Mouse (Mus musculus): Measurements from ENCODE around the gene Msl1.
"Not testable (repeated sequence)": the region's sequence is repeated elsewhere in the genome, so short reads cannot be mapped to it uniquely, and the experiment has no call there.

The Msl1 gene

DNA sequence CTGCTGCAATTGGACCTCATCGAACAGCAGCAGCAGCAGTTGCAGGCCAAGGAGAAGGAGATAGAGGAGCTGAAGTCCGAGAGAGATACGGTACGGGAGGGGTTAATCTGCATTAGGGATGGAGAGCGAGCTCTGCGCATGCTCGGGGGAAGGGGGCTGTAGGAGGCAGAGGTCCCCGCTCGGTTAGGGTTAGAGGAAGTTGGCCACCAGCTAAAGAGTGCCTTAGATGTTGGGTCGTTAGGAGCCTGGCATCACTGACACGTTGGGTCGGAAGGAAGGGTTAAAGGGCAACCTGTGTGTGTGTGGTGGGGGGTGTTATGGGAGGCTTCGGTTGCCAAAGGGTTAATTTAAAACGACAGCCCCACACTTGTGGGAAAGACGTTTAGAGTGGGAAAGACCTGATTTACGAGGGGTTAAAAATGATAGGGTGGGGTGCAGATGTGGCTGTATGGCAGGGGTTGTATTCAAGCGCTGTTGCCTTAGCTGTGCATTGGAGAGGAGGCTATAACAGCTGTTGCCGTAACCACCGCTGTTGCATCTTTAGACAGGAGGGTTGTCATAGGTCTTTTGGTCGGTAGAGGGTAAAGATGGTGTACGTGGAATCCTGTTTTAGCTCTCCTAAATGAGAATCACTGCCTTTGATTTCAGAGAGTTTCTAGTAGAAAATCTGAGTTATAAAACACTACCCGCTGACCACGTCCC lies 1.4 kb downstream of the Msl1 start:
- no peak for DNase-seq (ENCODE audit: low spot score)

DNA sequence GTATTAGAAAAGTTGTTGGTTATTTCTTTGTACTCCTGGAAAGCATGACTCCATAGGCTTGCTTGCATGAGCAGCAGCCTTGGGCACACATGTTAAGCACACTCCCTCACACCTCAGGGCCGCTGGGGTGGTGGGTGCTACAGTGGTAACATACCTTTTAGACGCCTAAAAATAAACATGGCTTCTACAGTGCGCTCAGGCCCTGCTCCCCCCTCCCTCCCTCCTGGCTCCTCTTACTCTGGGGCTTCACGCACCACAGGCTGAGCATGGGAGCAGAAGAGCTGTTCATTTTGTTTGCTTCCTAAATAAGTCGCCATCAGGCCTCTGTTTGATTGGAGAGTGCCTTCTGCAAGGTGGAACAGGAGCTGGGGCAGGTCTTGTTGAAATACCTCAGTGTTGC lies 2.0 kb downstream of the Msl1 start:
- no peak for DNase-seq (ENCODE audit: low spot score)

DNA sequence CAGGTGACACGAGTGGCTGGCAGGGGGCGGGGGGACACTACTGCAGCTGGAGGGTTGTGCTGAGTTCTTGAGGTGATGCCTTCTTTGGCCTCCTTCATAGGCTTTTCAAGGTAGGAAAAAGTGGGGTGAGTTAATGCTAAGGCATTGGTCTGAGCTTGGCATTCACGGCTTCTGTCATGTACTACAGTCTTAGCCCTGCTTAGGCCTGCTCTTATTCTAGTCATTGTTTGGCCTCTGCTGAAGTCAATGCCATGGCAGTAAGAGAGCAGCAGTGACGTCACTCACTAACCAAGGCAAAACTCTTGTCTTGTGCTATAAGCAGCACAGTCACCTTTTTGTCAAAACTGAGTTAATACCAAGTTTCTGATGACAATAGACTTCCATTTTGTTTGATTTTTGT lies 2.6 kb downstream of the Msl1 start:
- no peak for DNase-seq (ENCODE audit: low spot score)

DNA sequence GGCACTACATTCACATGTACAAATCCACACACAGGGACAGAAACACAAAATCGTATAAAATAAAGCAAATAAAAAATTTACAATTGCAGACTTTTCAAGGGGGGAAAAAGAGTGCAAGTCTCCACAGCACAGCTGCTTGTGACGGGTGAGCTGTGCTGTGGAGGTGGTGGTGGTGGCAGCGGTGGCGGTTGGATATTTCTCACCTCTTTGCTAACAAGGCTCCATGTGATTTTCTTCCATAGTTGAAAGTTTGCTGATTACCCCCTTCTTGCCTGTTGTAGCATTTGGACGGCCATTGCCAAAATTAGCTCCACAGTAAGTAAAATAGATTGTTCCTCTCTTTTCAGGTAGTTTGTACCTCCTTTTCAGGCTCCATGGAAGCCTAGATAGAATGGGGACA lies 9.3 kb downstream of the Msl1 start, which contains the start of gene Casc3:
TSS of gene Casc3 (plus strand) at position 301 of the 400 bp plus-strand sequence.
- DNase-seq (ENCODE audit: low spot score) = no peak

DNA sequence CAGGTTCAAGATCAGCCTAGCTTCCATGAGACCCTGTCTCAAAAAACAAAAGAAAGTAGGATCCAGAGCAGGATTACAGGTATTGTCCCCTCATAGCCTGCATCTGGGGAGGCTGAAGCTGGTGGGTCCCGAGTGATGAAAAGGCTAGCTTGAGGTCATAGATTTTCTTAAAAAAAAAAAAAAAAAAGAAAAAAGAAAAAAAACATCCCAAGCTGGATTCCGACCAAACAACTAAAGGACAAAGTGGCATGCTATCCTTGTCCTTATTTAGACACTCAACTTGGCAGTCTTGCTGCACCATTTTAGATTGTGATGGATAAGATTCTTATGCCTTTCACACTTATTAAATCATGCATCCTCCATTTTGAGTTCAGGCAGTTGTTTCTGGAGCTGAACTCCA lies 13.1 kb downstream of the Msl1 start:
- no peak for DNase-seq (ENCODE audit: low spot score)

DNA sequence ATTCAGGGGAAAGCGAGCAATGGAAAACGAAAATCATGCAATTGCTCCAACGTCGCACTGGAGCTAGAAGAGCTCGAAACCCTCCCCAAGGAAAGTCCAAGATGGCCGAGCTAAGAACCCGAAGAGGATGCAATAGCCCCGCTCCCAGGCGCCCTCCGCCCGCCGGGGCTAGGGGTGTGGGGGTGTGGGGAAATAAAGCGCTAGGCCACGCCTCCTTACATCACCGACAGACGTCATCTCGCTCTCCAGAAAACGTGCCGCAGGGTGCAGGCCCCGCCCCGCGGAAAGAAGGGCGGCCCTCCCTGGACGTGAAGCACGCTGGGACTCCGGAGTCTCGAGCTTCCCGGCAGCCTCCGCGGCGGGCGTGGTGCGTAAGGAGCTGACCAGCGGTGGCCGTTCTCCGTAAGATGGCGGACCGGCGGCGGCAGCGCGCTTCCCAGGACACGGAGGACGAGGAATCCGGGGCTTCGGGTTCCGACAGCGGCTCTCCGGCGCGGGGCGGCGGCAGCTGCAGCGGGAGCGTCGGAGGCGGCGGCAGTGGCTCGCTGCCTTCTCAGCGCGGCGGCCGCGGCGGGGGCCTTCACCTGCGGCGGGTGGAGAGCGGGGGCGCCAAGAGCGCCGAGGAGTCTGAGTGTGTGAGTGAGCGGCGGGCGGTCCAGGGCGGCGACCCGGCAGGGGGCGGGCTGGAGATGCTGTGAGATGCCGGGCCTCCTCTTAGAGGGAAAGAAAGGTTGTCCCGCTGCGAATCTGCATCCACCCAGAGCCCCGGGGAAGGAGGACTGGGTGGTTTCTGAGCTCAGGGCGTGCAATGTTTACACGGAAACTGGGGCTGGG lies 14.4 kb downstream of the Msl1 start:
- DNase-seq (ENCODE audit: low spot score) = peak; percentile 97

DNA sequence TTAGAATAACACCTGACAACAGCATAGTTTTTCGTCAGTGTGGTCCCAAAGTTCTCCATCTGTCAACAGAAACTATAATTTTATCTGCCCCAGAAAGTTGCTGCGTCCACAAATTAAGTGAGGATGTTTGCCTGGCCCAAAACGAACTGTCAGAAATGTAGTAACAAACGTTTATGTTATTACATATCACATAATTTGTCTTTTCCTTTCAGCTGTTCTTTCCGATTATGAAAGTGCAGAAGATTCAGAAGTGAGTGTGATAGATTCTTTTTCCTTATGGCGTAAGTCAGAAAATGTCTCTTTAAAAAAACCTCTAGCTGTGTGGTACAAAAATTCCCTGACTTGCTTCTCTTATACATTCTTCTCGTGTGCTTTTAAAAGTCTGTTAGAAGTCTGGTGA lies 15.4 kb downstream of the Msl1 start:
- DNase-seq (ENCODE audit: low spot score) = no peak

DNA sequence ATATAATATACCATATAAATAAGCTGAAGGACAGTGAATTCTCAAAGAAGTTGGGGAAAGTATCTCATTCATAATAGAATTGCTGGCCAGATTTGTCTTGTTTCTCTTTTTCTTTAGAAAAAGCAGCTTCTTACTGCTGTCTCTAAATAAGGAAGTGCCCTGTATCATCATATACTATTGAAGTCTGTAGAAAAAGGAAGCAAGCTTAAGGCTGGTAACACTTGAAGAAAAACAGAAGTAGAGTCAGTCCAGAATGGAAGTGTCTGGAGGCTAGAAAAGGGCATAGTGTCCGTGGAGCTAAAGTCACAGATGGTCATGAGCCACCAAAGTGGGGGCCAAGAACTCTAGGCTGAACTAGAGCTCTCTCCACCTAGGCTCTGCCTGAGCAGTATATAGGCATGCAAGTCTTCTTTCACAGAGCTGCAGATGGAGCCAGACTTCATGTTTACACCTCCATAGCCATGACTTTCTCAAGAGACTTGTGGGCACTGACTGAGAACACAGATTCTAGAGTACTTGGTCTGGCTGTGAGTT lies 21.5 kb downstream of the Msl1 start:
- no peak for DNase-seq (ENCODE audit: low spot score)

DNA sequence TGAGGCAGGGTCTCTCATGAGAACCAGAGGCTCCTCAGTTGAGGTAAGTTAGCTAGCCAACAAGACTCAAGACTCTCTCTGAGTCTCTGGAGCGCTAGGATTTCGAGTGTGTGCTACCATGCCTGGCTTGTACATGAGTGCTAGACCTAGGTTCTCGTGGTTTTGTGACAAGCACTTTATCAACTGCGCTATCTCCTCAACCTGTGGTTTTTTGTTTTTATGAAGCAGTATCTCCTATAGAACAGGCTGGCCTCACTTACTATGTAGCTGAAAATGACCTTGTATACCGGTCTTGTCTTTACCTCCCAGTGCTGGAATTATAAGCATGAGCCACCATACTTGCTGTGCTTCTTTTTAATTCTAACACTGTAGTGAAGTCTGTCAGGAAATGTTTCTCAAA lies 25.7 kb downstream of the Msl1 start:
- no peak for DNase-seq (ENCODE audit: low spot score)

DNA sequence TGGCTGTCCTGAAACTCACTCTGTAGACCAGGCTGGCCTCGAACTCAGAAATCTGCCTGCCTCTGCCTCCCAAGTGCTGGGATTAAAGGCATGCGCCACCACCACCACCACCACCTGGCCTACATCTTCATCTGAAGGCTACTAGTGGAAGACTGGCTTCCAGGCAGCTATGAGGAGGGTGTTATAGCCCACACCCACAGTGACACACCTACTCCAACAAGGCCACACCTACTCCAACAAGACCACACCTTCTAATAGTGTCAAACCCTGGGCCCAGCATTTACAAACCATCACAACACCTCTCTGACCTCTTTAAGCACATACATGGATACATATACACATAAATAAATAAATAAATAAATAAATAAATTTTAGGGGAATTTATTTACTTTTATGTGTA lies 30.8 kb downstream of the Msl1 start:
- not testable (repeated sequence) for DNase-seq (ENCODE audit: low spot score)

DNA sequence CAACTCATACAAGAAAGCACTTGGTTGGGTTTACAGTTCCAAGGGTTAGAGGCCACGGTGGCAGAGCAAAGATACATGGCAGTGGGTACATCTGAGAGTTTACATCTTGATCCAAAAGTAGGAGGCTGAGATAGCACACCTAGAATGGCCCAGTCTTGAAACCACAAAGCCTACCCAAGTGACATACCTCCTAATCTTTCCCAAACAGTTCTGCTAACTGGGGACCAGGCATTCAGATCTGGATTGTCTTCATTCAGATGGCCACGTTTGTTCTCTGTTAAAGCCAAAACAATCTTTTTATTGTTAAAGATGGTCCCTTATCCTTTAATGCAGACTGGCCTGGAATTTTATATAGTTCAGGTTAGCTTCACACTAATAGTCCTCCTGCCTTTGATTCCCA lies 32.6 kb downstream of the Msl1 start:
- no peak for DNase-seq (ENCODE audit: low spot score)

DNA sequence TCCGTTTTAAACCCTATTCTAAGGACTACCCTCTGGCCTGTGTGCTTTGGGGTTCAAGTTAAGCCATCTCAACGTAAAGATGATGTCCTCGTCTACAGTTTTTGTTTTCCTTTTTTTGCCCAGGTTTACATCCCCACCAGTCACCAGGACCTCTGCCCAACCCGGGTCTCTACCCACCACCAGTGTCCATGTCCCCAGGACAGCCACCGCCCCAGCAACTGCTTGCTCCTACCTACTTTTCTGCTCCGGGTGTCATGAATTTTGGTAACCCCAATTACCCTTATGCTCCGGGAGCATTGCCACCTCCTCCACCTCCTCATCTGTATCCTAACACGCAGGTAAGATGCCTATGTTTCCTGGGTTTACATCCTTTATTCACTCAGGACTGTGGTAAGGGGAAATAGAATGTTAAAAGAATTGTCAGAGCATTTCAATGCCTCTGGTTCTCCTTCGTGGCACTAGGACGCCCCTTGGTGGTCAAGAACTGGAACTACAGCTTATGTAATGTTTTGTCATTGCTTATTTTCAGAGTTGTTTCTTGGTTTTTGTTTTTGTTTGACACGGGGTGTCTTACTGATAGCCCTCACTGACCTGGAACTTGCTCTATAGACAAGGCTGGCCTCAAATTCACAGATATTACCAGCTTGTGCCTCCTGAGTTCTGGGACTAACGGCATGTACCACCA lies 33.9 kb downstream of the Msl1 start:
- DNase-seq (ENCODE audit: low spot score) = no peak

DNA sequence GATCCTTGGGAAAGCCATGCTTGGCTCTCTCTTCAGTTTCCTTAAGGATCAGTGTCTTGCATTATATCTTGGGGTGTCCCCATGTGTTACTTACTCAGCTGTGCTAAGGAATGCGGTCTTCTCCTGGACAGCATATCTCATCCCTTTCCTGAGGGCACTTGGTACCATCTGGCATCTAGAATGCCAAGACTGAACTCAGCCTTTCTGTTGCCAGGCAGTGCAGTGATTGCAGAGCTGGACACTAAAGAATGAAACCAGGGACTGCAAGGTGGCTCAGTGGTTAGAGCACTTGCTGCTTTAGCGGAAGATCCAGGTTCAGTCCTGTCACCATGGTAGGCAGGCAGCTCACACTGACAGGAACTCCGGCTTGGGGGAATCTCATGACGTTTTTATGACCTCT lies 34.6 kb downstream of the Msl1 start:
- DNase-seq (ENCODE audit: low spot score) = no peak

DNA sequence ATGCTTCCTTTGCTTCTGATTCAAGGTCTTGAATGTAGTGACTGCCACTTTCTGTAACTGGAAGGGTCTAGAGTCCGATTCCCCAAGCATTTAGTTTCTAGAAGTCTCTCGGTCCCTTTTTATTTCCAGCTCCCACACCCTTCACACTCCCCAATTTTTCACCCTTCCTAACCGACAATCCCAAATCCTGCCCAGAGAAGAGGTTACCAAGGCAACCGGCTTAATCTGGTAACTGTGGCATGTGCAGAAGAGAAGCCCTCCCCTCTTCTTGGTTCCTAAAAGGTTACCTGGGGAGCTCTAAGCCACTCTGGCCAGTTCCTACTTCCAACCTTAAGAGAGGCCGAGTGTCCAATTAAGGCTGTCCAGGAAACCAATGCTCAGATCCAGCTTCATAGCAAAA lies 40.0 kb downstream of the Msl1 start:
- no peak for DNase-seq (ENCODE audit: low spot score)

DNA sequence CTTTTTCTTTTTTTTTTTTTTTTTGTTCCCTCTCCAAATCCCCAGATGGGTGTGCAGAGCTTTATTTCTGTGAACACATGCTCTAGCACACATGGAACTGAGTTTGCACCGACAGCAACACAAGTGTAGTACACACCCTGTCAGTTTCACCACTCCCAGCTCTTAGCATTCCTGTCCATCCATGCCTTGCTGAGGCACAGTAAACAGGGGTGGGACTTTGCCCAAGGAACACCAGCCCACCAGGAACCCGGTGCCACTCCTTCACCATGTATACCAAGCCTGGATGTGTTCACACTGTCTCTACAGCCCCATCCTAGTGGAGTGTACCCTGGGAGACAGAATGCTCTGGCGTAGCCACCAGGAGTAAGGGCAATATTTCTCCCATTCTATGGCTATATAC lies 40.4 kb downstream of the Msl1 start:
- no peak for DNase-seq (ENCODE audit: low spot score)

DNA sequence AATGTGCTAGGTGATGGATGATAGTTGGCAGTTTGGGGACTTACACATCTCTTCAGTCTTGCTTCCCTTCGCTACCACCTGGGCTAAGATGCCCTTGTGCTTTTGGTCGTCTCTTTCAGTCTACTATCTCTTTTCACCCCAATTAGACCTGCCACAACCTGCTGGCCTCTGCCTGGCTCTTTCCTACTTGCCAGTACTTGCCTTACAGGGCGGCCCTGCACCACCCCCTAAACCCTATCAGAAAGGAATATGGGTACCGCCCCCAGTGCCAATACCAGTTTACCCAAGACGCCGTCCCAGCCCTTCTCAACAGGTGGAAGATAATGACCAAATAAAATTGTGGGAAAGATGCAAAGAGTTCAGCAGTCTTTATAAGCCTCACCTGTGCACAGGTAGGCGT lies 40.8 kb downstream of the Msl1 start:
- DNase-seq (ENCODE audit: low spot score) = no peak

DNA sequence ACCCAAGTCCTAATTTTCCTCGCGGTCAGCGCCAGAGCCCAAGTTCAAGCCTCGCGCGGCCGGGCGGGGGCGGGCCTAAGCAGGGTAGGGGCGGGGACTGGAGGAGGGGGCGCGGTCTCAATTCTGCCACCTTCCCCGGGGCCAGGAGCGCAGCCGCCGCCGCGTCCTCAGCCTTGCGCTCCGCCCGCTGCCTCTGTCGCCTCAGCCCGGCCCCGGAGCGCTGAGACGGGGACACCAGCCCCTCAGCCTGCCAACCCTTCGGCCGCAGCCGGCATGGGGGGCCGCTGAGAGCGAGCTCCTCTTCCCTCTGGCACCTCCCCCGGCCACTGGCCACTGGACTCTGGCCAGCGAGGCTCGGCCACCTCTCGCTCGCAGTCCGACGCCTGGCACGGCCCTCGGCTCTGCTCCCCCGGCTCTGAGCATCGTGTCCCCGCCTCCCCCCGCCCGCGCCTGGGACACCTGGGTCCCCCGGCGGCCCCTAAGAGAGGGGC lies 41.4 kb downstream of the Msl1 start, which contains the start of gene Rapgefl1:
TSS of gene Rapgefl1 (plus strand) at position 135 of the 491 bp plus-strand sequence.
- peak; percentile 67 for DNase-seq (ENCODE audit: low spot score)

DNA sequence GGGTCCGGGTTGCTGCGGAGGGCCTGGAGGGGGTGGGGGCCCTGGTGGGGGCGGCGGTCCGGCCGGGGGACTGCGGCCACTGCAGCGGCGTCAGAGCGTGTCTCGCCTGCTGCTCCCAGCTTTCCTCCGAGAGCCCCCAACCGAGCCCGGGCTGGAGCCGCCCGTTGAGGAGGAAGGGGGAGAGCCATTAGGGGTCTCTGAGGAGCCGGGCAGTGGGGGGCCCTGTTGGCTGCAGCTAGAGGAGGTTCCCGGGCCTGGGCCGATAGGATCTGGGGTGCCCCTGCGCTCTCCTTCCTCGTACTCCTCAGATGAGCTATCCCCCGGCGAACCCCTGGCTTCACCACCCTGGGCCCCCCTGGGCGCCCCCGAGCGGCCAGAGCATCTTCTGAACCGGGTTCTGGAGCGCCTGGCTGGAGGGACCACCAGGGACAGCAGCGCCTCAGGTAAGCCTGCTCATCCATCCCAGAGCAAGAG lies 42.0 kb downstream of the Msl1 start:
- DNase-seq (ENCODE audit: low spot score) = no peak

DNA sequence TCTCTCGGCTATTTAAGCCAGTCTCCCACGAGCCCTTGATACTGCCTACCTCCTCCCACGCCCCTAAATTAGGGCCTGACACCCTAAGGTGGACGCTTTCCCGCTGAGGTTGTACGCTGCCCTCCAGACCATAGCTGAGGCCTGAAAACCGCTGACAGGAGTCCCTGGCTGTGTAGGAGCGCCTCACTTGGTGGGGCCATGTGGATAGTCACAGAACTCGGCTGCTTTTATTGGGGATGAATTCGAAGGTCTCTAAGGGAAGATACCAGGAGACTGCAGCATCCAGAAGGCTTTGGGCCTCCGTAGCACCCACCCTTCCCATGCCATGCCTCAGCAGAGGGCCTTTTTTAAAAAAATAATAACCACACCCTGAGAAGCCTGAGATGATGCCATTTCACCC lies 42.6 kb downstream of the Msl1 start:
- no peak for DNase-seq (ENCODE audit: low spot score)

DNA sequence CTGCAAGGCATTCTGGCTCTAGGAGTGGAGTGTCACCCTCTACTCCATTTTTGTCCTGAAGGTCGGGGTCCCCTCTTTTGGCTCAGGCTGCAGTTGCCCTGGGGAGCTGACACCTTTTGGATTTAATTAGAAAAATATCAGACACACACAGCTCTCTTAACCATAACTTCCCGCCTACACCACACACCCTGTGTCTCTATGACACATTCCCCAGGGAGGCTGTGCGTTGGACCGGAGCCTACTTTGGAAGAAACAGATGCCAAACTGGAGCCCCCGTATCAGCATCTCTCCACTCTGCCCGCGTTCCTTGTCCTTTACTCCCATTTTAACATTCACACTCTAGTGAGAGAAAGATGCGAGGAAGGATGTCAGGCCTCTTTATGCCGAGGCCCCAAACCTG lies 43.2 kb downstream of the Msl1 start:
- no peak for DNase-seq (ENCODE audit: low spot score)

DNA sequence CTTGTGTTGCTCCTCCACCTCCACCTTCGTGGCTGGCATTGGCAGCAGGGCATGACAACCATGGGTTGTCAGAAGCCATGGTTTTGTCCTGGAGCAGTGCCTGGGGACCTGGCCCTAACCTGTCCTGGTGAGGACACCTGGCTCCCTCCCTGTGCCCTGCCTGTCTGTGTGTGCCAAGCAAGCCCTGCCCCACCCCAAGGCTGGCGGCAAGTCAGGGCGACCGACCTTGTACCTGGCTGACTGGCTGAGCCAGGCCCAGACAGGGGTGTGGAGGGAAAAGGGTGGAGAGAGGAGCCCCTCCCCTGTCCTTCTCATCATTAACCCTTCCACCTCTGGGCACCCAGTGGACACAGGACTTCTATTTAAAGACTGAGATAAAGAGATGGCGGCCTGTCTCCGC lies 44.1 kb downstream of the Msl1 start:
- no peak for DNase-seq (ENCODE audit: low spot score)

DNA sequence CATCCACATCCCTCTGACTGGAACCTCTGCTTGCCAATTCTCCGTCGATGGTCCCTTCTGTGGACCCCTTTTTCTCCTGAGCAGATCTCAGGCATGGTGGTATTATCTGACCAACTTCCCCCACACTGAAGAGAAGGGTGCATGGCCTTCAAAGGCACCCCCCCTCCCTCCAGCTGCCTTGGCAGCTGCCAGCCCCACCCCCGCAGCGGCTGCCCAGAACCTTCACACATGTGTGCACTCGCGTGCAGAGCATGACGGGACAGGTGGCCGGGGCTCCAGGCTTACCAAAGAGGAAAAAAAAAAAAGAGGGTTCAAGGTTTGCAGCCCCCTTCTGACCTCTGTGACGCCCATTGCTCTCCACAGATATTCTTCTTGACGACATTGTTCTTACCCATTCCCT lies 44.6 kb downstream of the Msl1 start:
- DNase-seq (ENCODE audit: low spot score) = no peak

All from spleen, adult 12 weeks (tissue).